Mouse (Mus musculus) heart, embryonic 16.5 days (tissue): ENCODE results near the gene Spns3. TPM values are rescaled to one million over a fixed set of nuclear protein-coding genes. Genes with fewer than 3 reads are reported as not detected.
"Not testable (repeated sequence)": the region's sequence is repeated elsewhere in the genome, so short reads cannot be mapped to it uniquely, and the experiment has no call there.

ENCODE experiments used
- ATAC-seq: fragments of 200-750 bp; cut with Nextera tagmentation; replicated peaks from 2 replicates; pipeline ENCODE4 v1.8.0; 2017; ENCODE audit warnings: moderate number of reproducible peaks; ENCODE audit not compliant: insufficient read depth, low FRiP score; ENCODE audit errors: extremely low read depth
- H3K27ac ChIP-seq: fragments of 300-500 bp; sonication (generic); 2 replicates; pipeline ENCODE4 v1.5.1; 2014; ENCODE audit warnings: mild to moderate bottlenecking, low read length, control low read depth, moderate library complexity
- H3K27me3 ChIP-seq: fragments of 300-500 bp; sonication (generic); 2 replicates; pipeline ENCODE4 v1.6.1; 2014; ENCODE audit warnings: low read length, mixed read lengths; ENCODE audit not compliant: control insufficient read depth, insufficient read depth
- H3K36me3 ChIP-seq: fragments of 300-500 bp; sonication (generic); 2 replicates; pipeline ENCODE4 v1.6.1; 2014; ENCODE audit not compliant: control insufficient read depth, insufficient read depth
- H3K4me1 ChIP-seq: fragments of 300-500 bp; sonication (generic); 2 replicates; pipeline ENCODE4 v1.6.1; 2014; ENCODE audit warnings: low read length, mixed read lengths; ENCODE audit not compliant: control insufficient read depth, insufficient read depth
- H3K4me2 ChIP-seq: fragments of 300-500 bp; sonication (generic); 2 replicates; pipeline ENCODE4 v1.6.1; 2014; ENCODE audit warnings: low read depth, mild to moderate bottlenecking, control low read depth, low read length
- H3K4me3 ChIP-seq: fragments of 300-500 bp; sonication (generic); 2 replicates; pipeline ENCODE4 v1.5.1; 2014; ENCODE audit warnings: mild to moderate bottlenecking, control low read depth, low read length
- H3K9ac ChIP-seq: fragments of 300-500 bp; sonication (generic); 2 replicates; pipeline ENCODE4 v1.6.1; 2014; ENCODE audit warnings: low read length, control low read depth
- H3K9me3 ChIP-seq: fragments of 300-500 bp; sonication (generic); replicated peaks from 2 replicates; pipeline ENCODE4 v1.6.1; 2016; ENCODE audit warnings: low read length; ENCODE audit not compliant: control insufficient read depth
- WGBS: fragments of 180-500 bp; shearing (Covaris S2); extraction: QIAGEN DNeasy Blood & Tissue Kit; methylation state at CpG from one replicate; pipeline ENCODE4 v1.1.7; 2014; 5-methylcytosine and 5-hydroxymethylcytosine counted together
- polyA plus RNA-seq: library from polyadenylated mRNA; unstranded; fragments of >200 nt; fragmentation: Nextera tagmentation; extraction: Ambion mirVana; gene quantifications from 2 replicates; pipeline ENCODE4 v1.2.1, GENCODE M21; 2015

The Spns3 gene
- polyA plus RNA-seq, 1 experiment from 2014 or later = 1.0 TPM

GRCm38 (mm10) chr11:72543692-72544091 is 6.6 kb downstream of the Spns3 start:
- H3K4me1 ChIP-seq, H3K27me3 ChIP-seq, H3K4me2 ChIP-seq, H3K4me3 ChIP-seq, H3K27ac ChIP-seq, H3K9me3 ChIP-seq, ATAC-seq, H3K36me3 ChIP-seq, H3K9ac ChIP-seq: not testable (repeated sequence)
- 89% methylated on average over 1 of the region's 1 CpGs for WGBS

GRCm38 (mm10) chr11:72542586-72542985 is 7.7 kb downstream of the Spns3 start:
- Histone ChIP-seq H3K9me3 (no peaks in the 10 kb centered on the region), H3K27me3 (no peaks in the 10 kb centered on the region), H3K4me1 (peaks cover 7% of the 10 kb centered on the region; the same call in 1 of the 2 replicates), H3K36me3 (no peaks in the 10 kb centered on the region), H3K9ac (no peak overlapping the region), H3K27ac (no peak overlapping the region), H3K4me2 (no peak overlapping the region), H3K4me3 (no peak overlapping the region)
- WGBS = 89% methylated on average over 1 of the region's 1 CpGs
- ATAC-seq = no peak

GRCm38 (mm10) chr11:72541928-72542327 is 8.4 kb downstream of the Spns3 start:
- H3K9me3 ChIP-seq = no peaks in the 10 kb centered on the region
- ATAC-seq = no peak
- no peaks in the 10 kb centered on the region for H3K36me3 ChIP-seq
- H3K27me3 ChIP-seq = no peaks in the 10 kb centered on the region
- H3K4me2 ChIP-seq = no peak overlapping the region
- 65% methylated on average over 10 of the region's 10 CpGs for WGBS
- H3K9ac ChIP-seq = no peak overlapping the region
- no peak overlapping the region for H3K27ac ChIP-seq
- no peak overlapping the region for H3K4me3 ChIP-seq
- peaks cover 7% of the 10 kb centered on the region; the same call in 1 of the 2 replicates for H3K4me1 ChIP-seq

GRCm38 (mm10) chr11:72540437-72540836 is 9.9 kb downstream of the Spns3 start:
- H3K4me3 ChIP-seq = no peak overlapping the region
- no peak overlapping the region for H3K27ac ChIP-seq
- H3K4me1 ChIP-seq = peaks cover 7% of the 10 kb centered on the region; the same call in 1 of the 2 replicates
- ATAC-seq = no peak
- no peak overlapping the region for H3K4me2 ChIP-seq
- WGBS = 62% methylated on average over 6 of the region's 6 CpGs
- H3K27me3 ChIP-seq = no peaks in the 10 kb centered on the region
- H3K9ac ChIP-seq = no peak overlapping the region
- H3K9me3 ChIP-seq = no peaks in the 10 kb centered on the region
- H3K36me3 ChIP-seq = no peaks in the 10 kb centered on the region

- ATAC-seq = no peak
- H3K27ac ChIP-seq = no peak overlapping the region
- WGBS = 89% methylated on average over 7 of the region's 7 CpGs
Measured at GRCm38 (mm10) chr11:72538811-72539210, 11.5 kb downstream of the Spns3 start.

GRCm38 (mm10) chr11:72538037-72538755 is 12.1 kb downstream of the Spns3 start:
- H3K9me3 ChIP-seq = no peaks in the 10 kb centered on the region
- peak; percentile 45; the same call in 1 of the 2 replicates for ATAC-seq
- no peak overlapping the region for H3K27ac ChIP-seq

More at GRCm38 (mm10) chr11:72538811-72539210, 11.5 kb downstream of the Spns3 start:
- H3K36me3 ChIP-seq = no peaks in the 10 kb centered on the region
- no peak overlapping the region for H3K4me2 ChIP-seq
- H3K27me3 ChIP-seq = no peaks in the 10 kb centered on the region
- H3K4me1 ChIP-seq = peaks cover 5% of the 10 kb centered on the region; the same call in 1 of the 2 replicates
- H3K9me3 ChIP-seq = no peaks in the 10 kb centered on the region
- H3K9ac ChIP-seq = no peak overlapping the region
- H3K4me3 ChIP-seq = no peak overlapping the region

GRCm38 (mm10) chr11:72537503-72537902 is 12.8 kb downstream of the Spns3 start:
- Histone ChIP-seq H3K4me1 (peaks cover 5% of the 10 kb centered on the region; the same call in 1 of the 2 replicates), H3K27ac (no peak overlapping the region), H3K27me3 (no peaks in the 10 kb centered on the region), H3K36me3 (no peaks in the 10 kb centered on the region), H3K9me3 (no peaks in the 10 kb centered on the region), H3K4me2 (no peak overlapping the region), H3K4me3 (no peak overlapping the region), H3K9ac (no peak overlapping the region)
- no peak for ATAC-seq
- 95% methylated on average over 2 of the region's 2 CpGs for WGBS

More at GRCm38 (mm10) chr11:72538037-72538755, 12.1 kb downstream of the Spns3 start:
- peaks cover 5% of the 10 kb centered on the region; the same call in 1 of the 2 replicates for H3K4me1 ChIP-seq
- H3K9ac ChIP-seq = no peak overlapping the region
- 48% methylated on average over 8 of the region's 8 CpGs for WGBS
- H3K4me2 ChIP-seq = no peak overlapping the region
- H3K36me3 ChIP-seq = no peaks in the 10 kb centered on the region
- no peaks in the 10 kb centered on the region for H3K27me3 ChIP-seq
- no peak overlapping the region for H3K4me3 ChIP-seq

GRCm38 (mm10) chr11:72535519-72535918 is 14.8 kb downstream of the Spns3 start:
- no peak overlapping the region for H3K4me3 ChIP-seq
- ATAC-seq = no peak
- no peaks in the 10 kb centered on the region for H3K36me3 ChIP-seq
- no peak overlapping the region for H3K27ac ChIP-seq
- H3K4me2 ChIP-seq = no peak overlapping the region
- H3K9me3 ChIP-seq = no peaks in the 10 kb centered on the region
- H3K4me1 ChIP-seq = peaks cover 5% of the 10 kb centered on the region; the same call in 1 of the 2 replicates
- H3K27me3 ChIP-seq = no peaks in the 10 kb centered on the region
- WGBS = 73% methylated on average over 3 of the region's 3 CpGs
- H3K9ac ChIP-seq = no peak overlapping the region

GRCm38 (mm10) chr11:72532890-72533289 is 17.4 kb downstream of the Spns3 start:
- Histone ChIP-seq H3K9me3 (no peaks in the 10 kb centered on the region), H3K27ac (no peak overlapping the region), H3K27me3 (no peaks in the 10 kb centered on the region), H3K4me2 (no peak overlapping the region), H3K36me3 (no peaks in the 10 kb centered on the region), H3K4me1 (0 out of 2 replicates have a peak, but pooled peaks cover under 1% of the 10 kb centered on the region), H3K9ac (no peak overlapping the region), H3K4me3 (no peak overlapping the region)
- ATAC-seq = no peak
- 75% methylated on average over 3 of the region's 3 CpGs for WGBS
